Comparison of ENCODE assay signal across 8 mouse cellular contexts in the genomic region with DNA sequence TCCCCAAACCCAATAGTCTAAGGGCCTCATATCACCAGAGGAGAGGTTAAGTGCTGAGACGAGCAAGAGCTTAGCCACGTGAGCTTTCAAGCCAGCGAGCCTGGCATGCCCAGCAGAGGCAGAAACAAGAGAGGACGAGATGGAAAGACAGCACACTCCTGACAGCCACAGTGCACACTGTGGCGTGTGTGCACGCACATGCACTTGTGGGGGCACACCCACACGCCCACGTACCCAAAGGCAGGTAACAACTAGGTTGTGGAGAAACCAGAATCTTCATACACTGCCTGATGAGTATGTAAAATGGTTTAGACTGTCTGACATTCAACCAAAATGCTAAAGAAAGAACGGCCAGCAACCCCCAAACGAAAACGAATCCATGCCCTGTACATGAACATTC. TPM values are rescaled to one million over a fixed set of nuclear protein-coding genes. Genes with fewer than 3 reads are reported as not detected.
DNase-seq lines count a peak whose midpoint lies in the region; ATAC-seq and TF ChIP-seq lines count a peak whose summit lies in the region.

No protein-coding gene starts in this region.

- peak overlapping the region; percentile 76 for H3K4me2 ChIP-seq in heart, postnatal 0 days (ENCODE audit: low read depth, low read length)
- H3K4me2 ChIP-seq in liver, embryonic 15.5 days: peak overlapping the region; percentile 94

- H3K27me3 ChIP-seq in G1E (ENCODE audit: insufficient read depth, low read length): no peaks in the 10 kb centered on the region
- no peaks in the 10 kb centered on the region for H3K27me3 ChIP-seq in heart, postnatal 0 days (ENCODE audit: control insufficient read depth, insufficient read depth, low read length)
- no peaks in the 10 kb centered on the region for H3K27me3 ChIP-seq in liver, embryonic 15.5 days

- 0 out of 2 replicates have a peak overlapping the region, but pooled peaks have one; percentile 79 for H3K9ac ChIP-seq in heart, postnatal 0 days (replicated peaks; ENCODE audit: low read depth, low read length)
- H3K9ac ChIP-seq in liver, embryonic 15.5 days: peak overlapping the region; percentile 95; the same call in 1 of the 2 replicates

- DNase-seq in CD4-positive, CD25-positive, alpha-beta regulatory T cell, adult 2 months (ENCODE audit: low read depth, low spot score): peak; percentile 35
- no peak for DNase-seq in G1E (ENCODE audit: low spot score)
- peak; percentile 35 for DNase-seq in heart, postnatal 0 days (ENCODE audit: low spot score)
- DNase-seq in testis, postnatal 14 days (ENCODE audit: low spot score): no peak
- DNase-seq in right cerebral cortex, postnatal 10 days (ENCODE audit: low spot score in 2 of 2): no peak

- peaks cover 50% of the 10 kb centered on the region for H3K36me3 ChIP-seq in G1E (replicated peaks)
- peaks cover 37% of the 10 kb centered on the region for H3K36me3 ChIP-seq in heart, postnatal 0 days (replicated peaks; ENCODE audit: control insufficient read depth, insufficient read depth, low read length)
- peaks cover 46% of the 10 kb centered on the region for H3K36me3 ChIP-seq in liver, embryonic 15.5 days (replicated peaks)

- 19% methylated on average over 11 of the region's 11 CpGs for WGBS in heart, postnatal 0 days
- 65% methylated on average over 11 of the region's 11 CpGs for WGBS in liver, embryonic 15.5 days (ENCODE audit: insufficient replicate concordance)

- TF ChIP-seq EP300 in heart, postnatal 0 days (IDR thresholded peaks at IDR 0.05; ENCODE audit: low read depth): no peak

- TF ChIP-seq CTCF in G1E (IDR thresholded peaks at IDR 0.05; ENCODE audit: low read depth, low read length): no peak
- TF ChIP-seq CTCF in heart, postnatal 0 days (IDR thresholded peaks at IDR 0.05; ENCODE audit: low read depth): no peak

- no peak for ATAC-seq in CD4-positive, CD25-positive, alpha-beta regulatory T cell, adult 4 months
- no peak for ATAC-seq in G1E (ENCODE audit: extremely low read depth, insufficient number of reproducible peaks, low FRiP score, poor library complexity, severe bottlenecking)
- ATAC-seq in heart, postnatal 0 days (ENCODE audit: insufficient read depth, low read depth): no peak
- no peak for ATAC-seq in liver, embryonic 15.5 days (ENCODE audit: insufficient read depth)
- ATAC-seq in activated CD4-positive, CD25-positive, alpha-beta regulatory T cell, adult 4 months: no peak

- H3K4me1 ChIP-seq in G1E (ENCODE audit: insufficient read depth, low read depth, low read length): peaks cover 45% of the 10 kb centered on the region
- H3K4me1 ChIP-seq in heart, postnatal 0 days (ENCODE audit: control insufficient read depth, insufficient read depth): peaks cover 20% of the 10 kb centered on the region
- peaks cover 46% of the 10 kb centered on the region for H3K4me1 ChIP-seq in liver, embryonic 15.5 days (replicated peaks)

- peak overlapping the region; percentile 60; the same call in 1 of the 2 replicates for H3K4me3 ChIP-seq in G1E (ENCODE audit: low read depth, low read length)
- H3K4me3 ChIP-seq in heart, postnatal 0 days (ENCODE audit: low read depth, low read length): peak overlapping the region; percentile 81
- peak overlapping the region; percentile 88 for H3K4me3 ChIP-seq in liver, embryonic 15.5 days (replicated peaks)

- no peaks in the 10 kb centered on the region for H3K9me3 ChIP-seq in G1E (replicated peaks)
- no peaks in the 10 kb centered on the region for H3K9me3 ChIP-seq in heart, postnatal 0 days (replicated peaks; ENCODE audit: control insufficient read depth, low read length)
- H3K9me3 ChIP-seq in liver, embryonic 15.5 days (replicated peaks): no peaks in the 10 kb centered on the region

- peak overlapping the region; percentile 94 for H3K27ac ChIP-seq in heart, postnatal 0 days (ENCODE audit: low read depth)
- H3K27ac ChIP-seq in liver, embryonic 15.5 days (replicated peaks): peak overlapping the region; percentile 95

RNA-seq across cellular contexts. Expression of a gene that starts 2.0 kb away (rescaled TPM):
- polyA plus RNA-seq in CD4-positive, CD25-positive, alpha-beta regulatory T cell, adult 4 months (2017; shearing (Covaris generic)): 10 to 100 TPM; 75.7 to 81.4 TPM
- total RNA-seq in G1E (2014; fragmentation: Nextera tagmentation): 75.6 and 86.3 TPM in 2 replicates
- total RNA-seq in G1E (2017): 59.1 and 65.5 TPM in 2 replicates
- 19.2 and 21.3 TPM in 2 replicates for polyA plus RNA-seq in G1E (2012)
- 214 and 218 TPM in 2 replicates for total RNA-seq in heart, postnatal 0 days (2014; rRNA removed; ENCODE audit: low replicate concordance)
- polyA plus RNA-seq in heart, postnatal 0 days (2015; fragmentation: Nextera tagmentation; extraction: Ambion mirVana): 188 and 190 TPM in 2 replicates
- polyA plus RNA-seq in liver, embryonic 15.5 days (2015; fragmentation: Nextera tagmentation; extraction: Ambion mirVana): 70.6 and 78.2 TPM in 2 replicates
- polyA plus RNA-seq in activated CD4-positive, CD25-positive, alpha-beta regulatory T cell, adult 4 months (2017; shearing (Covaris generic)): 100 to 1,000 TPM; 109 to 114 TPM

Comparison
In these comparisons a context has a peak if more than half of its experiments do, and no peak if none do; other contexts are left out.
1. DNase-seq: peak in CD4-positive, CD25-positive, alpha-beta regulatory T cell, adult 2 months (single experiment) and heart, postnatal 0 days (single experiment); none in G1E (single experiment), testis, postnatal 14 days (single experiment) and right cerebral cortex, postnatal 10 days (0 of 2).
2. Peak in every context shown above with its lines, with median percentiles within 50 percentile points of each other: H3K4me3 ChIP-seq.